Mouse (Mus musculus): Measurements from ENCODE around the gene Tmem132d.

Tmem132d gene

DNA sequence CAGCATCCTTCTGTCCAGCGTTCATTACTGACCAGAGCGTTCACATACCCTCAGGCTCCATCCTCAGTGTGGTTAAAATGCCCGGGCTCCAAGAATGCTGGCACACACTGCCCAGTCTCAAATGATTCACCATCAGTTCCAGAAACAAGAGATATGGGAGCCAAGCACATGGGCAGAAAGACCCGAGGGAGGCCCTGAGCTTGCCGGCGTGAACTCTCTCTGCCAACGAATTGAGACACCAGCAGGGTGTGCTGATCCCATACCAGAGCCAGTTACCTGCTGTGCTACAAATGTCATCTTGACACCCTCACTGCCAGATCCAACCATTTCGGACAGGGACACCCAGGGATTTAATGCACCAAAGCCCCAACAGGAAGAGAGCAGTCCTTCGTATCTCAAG lies 25.3 kb downstream of the Tmem132d start:
- no peak for DNase-seq (ENCODE audit: extremely low spot score, low read depth, low spot score)

DNA sequence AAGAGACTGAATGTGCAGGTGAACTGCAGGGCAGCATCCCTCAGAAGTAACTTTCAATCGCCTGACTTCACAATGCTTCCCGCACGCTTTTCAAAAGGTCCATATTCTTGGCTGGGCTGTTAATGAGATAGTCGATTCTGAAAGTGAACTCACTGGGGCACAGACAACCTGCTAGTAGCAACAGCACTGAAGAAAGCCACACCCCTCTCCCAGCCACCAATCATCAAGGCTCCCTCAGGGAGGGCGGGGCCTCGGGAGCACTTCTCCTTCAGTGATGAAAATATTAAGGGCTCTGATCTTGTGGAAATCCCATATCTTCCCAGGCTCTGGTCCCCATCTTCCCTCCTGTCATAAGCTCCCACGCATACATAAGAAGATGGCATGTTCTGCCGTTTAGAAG lies 27.8 kb downstream of the Tmem132d start:
- no peak for DNase-seq (ENCODE audit: extremely low spot score, low read depth, low spot score)

DNA sequence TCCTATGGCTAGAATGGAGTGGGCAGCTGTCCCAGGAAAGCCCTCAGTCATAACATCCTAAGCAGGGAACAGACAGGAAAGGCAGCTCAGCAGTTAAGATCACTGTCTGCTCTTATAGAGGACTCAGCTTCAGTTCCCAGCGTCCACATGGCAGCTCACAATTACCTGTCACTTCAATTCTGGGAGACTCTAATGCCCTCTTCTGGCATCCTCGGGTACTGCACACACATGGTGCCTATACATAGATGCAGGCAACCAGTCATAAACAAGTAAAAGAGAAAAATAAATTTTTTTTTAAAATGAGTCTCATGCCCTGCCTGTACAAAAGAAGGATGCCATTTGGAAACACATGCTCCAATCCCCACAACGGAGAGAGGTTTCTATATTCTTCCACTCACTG lies 28.7 kb downstream of the Tmem132d start:
- DNase-seq (ENCODE audit: extremely low spot score, low read depth, low spot score) = no peak

DNA sequence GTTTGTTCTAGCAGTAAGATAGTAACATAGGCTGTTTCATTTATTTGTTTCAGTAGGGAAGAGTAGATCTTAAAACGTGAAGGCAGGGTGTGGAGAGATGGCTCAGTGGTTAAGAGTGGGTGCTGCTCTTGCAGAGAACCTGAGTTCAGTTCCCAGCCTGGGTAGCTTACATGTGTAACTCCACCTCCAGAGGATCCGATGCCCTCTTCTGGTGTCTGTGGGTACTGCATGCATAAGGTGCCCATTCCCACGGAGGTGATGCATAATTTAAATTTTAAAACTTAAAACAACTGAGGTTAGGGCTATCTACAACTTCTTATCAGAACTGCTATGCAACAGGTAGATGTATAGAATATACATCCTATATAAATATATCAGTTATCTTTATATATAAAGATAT lies 40.5 kb downstream of the Tmem132d start:
- DNase-seq (ENCODE audit: extremely low spot score, low read depth, low spot score) = no peak

DNA sequence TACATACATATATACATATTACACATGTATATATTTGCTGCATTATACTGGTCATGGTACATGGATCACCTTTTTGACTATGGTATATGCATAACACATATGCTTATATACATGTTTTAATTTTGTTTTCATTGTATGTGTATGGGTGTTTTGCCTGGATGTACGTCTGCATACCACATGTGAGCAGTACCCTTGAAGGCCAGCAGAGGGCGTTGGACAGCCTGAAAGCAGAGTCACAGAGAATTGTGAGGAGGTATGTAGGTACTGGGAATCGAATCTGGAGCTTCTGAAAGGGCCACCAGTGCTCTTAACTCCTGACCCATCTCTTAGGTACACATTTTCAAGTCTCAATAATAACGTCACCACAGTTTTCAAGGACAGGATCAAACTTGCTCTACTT lies 43.2 kb downstream of the Tmem132d start:
- DNase-seq (ENCODE audit: extremely low spot score, low read depth, low spot score) = no peak

DNA sequence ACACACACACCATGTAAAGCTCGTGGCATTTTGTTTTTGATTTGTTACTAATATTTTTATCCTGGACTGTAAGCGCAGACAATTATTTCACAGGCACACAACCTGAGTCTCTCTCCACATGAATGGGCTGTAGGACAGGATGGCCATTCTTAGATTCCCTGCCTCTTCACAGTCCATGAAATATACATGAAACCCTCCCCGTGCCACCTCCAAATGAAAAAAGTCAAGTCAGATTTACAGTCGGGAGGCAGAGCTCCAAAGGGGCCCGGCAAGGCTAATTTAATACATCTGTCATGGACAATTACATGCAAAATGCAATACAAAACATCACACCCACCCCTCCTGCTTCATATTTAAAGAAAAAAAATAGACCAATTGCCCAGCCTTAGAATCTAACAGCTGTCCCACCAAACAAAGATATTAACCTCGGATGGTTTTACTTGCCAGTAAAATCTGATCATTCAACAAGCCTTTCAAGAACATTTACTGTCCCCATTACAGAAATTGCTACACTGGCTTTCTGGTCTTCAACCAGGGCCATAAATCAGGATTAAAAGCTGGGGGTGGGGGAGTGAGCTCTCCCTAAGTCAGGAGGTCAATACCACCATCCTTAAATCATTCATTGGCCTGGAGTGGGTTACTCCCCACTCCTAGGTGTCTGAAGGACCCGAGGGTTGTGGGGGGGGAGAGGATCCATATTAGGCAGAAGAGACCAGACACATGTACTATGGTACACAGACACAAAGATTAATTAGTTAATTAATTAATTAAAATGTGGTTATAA lies 44.3 kb downstream of the Tmem132d start:
- DNase-seq (ENCODE audit: extremely low spot score, low read depth, low spot score) = peak; percentile 49

DNA sequence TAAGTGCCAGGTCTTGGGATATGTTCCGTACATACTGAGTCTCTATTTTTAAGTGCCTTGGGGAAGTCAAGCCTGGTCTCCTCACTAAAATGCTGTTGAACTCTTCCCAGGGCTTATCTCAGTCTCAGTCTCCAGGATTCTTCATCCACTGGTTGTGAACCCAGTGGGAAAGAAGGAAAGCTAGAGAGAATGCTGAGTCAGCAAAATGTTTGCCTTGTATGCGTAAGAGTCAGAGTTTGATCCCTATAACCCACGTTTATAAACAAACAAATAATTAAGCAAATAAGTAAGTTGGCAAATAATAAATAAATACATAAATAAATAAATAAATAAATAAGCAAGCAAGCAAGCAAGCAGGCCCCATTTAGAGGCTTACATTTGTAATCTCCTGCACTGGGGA lies 63.1 kb downstream of the Tmem132d start:
- DNase-seq (ENCODE audit: extremely low spot score, low read depth, low spot score) = no peak

DNA sequence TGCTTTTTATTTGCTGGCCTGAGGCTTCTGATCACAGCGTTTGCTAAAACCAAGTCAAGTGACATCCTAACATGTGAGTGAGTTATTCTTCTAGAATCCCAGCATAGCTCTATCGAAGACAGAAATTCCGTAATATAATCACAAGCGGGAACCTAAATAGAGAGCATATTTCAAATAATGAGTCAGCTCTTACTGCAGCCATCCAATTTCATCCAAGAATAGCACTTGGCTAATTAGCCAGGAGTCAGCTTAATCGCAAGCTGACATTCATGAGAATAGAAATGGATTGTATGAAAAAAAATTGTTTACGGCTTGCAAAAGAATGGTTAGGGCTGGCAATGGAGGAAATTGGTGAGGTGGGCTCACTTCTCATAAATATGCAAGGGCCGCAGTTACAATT lies 63.8 kb downstream of the Tmem132d start:
- DNase-seq (ENCODE audit: extremely low spot score, low read depth, low spot score) = no peak

DNA sequence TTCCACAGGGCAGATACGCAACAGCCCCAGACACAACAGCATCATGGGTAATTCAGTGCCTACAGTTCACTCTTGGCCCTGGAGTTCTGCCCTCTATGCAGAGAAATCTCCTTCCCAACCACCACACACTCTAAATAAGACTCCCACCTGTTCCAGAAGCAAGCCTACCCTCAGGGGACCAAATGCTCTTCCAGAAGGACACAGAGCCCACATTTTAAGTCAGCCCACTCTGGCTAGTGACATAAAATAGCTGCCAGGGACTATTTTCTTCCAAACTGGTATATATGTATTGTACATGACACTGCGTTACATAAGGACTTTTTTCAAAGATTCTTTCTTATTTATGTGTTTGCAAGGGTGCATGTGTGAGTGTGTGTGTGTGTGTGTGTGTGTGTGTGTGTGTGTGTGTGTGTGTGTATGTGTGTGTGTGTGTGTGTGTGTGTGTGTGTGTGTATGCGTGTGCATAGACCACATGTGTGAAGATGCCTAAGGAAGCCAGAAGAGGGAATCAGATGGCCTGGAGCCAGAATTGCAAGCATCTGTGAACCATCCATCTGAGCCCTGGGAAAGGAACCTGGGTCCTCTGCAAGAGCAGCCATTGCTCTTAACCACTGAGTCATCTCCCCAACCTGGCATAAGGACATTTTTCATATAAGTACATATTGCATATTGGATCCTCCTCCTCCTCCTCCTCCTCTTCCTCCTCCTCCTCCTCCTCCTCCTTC lies 67.5 kb downstream of the Tmem132d start:
- DNase-seq (ENCODE audit: extremely low spot score, low read depth, low spot score) = no peak

DNA sequence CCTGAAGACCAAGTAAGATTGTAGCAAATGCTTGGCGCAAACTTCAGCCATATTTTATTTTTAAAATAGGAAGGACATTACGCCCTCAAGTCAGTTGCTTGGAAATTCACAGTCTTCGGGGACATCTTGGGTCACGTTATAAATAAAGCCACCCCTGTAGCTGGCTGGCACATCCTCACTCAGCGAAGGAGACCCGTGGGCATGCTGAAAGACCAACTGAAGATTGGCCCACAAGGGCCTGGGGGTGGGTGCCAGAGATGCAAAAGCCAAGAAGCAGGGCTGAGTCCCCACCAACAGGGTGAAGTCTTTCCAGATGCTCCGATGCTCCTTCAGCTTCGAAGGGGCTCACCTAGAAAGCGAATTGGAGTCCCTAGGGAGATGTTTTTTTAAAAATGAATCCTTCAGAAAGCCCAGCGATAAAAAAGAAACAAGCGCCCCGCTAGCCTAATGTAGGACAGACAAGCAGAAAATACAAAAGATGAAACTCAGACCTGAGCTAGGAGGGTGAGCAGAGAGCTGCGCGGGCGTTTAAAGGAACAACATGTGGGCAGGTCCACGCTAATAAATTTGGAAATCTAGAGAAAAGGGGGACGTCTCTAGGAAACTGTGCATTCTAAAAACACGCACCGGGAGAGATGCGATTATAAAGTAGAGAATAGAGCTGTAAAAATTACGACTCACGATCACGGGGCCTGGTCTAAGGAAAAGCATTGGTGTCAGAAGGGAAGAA lies 71.8 kb downstream of the Tmem132d start:
- no peak for DNase-seq (ENCODE audit: extremely low spot score, low read depth, low spot score)

DNA sequence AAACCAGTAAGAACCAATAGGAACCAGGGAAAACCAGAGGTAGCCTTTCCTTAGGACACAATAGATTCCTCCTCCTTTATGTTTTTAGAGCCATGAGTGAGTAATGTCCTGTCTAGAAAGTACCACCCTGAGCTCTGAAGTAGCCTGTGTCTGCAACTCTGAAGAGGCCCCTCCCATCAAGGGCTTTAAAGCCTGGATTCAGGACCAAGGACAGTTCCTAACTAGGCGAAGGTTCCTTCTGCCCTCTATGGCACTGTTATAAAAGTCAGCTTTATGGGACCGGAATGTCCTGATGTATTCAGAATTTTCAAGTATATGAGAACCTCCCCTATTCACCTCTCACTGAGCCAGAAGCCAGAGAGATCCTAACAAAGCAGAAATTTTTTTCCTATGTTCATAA lies 84.0 kb downstream of the Tmem132d start:
- peak; percentile 83 for DNase-seq (ENCODE audit: extremely low spot score, low read depth, low spot score)

DNA sequence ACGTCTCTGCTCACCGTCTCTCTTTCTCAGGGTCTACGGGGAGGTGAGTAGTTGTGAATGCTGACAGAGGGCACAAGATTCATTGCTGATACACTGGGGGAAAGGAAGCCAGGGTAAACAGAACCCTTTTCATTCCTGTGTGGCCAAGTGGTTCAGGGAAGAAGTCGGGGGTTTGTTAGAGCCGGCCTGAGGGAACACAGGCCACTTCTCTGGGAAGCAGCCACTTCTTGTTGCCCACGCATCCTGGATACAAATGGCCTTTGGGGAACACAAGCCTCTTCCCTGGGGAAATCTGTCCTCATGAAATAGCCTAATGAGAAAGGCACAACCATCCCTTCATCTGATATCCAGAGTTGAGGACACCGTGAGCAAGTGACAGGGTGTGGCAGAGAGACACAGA lies 96.0 kb downstream of the Tmem132d start:
- DNase-seq (ENCODE audit: extremely low spot score, low read depth, low spot score) = no peak

DNA sequence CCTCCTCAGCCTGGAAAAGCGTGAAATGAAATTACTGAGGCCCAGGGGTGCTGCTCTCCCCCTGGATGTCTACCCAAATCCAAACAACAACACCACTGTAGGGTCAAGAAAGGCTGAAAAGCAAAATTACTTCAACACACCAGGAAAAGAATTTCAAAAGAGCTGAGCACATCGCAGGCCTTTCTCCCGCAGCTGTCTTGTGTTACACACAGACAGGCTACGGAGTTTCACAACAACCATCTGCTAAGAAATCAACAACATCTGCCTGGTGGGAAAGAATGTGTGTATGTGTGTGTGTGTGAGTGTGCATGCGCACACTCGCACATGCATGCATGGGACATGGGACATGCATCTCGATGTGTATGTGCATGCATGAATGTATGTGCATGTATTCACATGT lies 100.1 kb downstream of the Tmem132d start:
- DNase-seq (ENCODE audit: extremely low spot score, low read depth, low spot score) = no peak

DNA sequence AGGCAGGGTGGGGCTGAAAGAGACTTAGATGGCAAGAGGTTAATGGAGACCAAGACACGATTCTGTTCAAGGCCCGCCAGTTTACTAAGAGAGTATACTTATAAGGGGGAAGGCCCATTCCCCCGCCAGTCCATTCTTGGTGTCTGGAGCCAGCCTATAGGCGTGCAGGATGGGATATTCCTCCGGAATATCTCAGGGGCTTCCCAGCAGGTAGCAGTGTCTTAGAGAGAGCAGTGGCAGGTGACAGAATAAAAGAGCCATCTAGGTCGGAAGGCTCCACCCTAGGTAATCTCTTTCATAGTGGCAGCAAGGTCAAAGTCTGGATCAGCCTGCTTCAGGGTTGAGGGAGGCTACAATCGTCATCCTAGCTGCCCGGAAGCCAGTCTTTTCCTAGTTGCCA lies 102.5 kb downstream of the Tmem132d start:
- no peak for DNase-seq (ENCODE audit: extremely low spot score, low read depth, low spot score)

DNA sequence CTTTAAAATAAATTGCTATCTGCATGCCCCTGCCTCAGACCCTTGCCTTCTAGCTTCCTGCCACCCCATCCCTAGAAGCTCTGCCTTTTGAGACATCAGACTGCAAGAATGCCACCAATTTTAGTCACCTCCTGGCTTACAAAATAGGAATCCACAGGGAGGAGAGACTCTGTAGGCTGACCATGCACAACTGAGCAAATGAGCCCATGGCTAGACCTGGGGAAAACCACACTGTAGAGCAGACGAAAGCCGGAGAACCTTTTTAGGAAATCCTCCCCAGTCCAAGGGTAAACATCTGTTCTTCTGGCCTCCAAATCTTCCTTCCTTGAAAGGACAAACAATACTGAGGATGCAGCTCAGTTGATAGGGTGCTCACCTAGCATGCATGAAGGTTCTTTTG lies 130.5 kb downstream of the Tmem132d start:
- no peak for DNase-seq (ENCODE audit: extremely low spot score, low read depth, low spot score)

DNA sequence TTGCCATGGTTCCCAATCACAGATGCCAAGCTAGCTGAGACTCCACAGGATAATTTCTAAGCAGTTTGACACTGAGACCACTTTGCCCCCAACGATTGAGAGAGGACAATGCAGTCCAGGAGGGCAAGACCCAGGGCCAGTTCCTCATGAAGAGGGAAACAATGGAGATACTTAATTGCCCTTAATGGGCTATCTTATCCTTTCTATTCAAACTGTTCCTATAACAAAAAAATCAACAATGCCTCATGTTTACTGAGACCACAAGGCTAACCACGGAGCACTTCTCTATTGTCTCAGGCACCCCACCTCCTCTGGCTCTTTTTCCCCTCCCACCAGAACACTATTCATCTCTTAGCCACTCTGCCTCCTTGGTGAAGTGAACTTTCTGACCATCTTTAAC lies 141.7 kb downstream of the Tmem132d start:
- no peak for DNase-seq (ENCODE audit: extremely low spot score, low read depth, low spot score)

DNA sequence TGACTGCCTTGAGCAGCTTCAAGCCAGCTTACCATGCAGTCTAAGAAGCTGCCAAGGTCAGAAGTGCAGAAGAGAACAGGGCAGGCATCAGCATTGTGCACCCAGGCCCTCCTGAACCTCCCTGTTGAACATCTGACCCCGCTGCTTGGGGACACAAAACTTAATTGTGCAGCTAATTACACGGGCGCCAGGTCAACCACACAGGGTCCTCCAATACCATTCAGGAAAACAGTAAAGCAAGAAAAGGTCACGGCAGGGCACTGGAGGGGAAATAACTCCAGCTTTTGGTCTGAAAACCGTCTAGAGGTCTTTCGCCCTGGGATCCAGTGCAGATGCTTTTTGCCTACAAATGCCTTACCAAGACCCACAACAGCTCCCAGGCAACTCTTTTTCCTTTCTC lies 159.6 kb downstream of the Tmem132d start:
- no peak for DNase-seq (ENCODE audit: extremely low spot score, low read depth, low spot score)

DNA sequence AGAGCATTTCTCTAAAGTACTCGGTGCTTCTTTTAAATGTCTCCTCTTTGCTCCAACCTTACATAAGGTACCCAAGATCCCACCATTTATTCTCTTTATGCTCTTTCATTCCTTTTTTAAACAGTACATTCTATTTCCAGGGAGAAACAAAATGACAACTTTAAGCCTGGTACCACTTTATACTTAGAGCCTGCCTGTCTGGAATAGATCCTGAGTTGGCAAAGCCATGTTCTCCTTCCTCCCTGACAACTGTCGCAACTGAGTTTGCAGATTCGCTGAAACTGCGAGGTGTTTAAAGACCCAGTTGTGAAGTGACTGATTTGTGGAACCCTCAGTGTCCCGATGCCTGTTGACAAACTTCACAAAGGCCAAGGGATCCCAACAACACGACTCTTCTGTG lies 165.5 kb downstream of the Tmem132d start:
- no peak for DNase-seq (ENCODE audit: extremely low spot score, low read depth, low spot score)

DNA sequence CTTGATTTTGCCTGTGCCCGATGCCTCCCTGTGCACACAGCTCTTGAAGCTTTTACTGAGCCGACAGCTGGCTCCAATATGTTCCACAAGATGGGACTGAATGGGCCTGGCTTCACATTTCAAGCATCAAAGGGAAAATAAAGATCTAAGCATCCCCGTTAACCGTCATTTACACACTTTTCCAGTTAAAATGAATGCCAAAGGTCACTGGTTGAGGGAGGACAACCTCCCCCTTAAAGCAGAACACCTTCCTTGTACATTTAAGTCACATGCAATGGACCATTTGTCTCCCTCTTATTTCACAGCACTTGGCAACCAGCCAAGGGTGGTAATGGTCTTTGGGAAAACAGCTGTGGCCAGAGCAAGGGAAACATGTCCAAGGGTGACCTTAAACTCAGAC lies 188.7 kb downstream of the Tmem132d start:
- DNase-seq (ENCODE audit: extremely low spot score, low read depth, low spot score) = peak; percentile 81

DNA sequence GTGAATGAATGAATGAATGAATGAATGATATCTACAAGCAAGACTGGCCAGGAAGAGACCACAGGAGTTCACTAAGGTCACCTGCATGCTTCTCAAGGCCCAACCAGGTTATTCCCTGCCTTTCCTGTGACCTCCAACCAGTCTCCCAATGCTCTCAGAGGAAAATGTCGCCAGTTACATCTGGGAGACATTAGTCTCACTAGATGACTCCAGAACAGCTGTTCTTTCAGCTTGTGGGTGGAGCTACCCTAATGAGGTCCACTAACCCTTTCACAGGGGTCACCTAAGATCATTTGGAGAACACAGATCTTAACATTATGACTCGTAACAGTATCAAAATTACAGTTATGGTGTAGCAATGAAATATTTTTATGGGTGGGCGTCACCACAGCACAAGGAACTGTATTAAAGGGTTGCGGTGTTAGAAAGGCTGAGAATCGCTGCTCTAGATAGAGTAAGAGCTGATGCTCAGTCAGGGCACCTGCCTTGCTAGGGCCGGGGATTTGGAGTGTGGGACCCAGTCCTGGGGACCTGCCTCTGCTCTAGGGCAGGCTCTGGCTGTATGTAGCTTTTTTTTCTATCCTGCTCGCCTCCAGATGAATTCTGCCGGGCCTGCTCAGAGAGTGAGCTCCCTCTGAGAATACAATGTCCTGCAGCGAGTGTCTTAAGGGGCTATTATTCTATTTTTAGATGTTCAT lies 196.1 kb downstream of the Tmem132d start:
- DNase-seq (ENCODE audit: extremely low spot score, low read depth, low spot score) = peak; percentile 61

DNA sequence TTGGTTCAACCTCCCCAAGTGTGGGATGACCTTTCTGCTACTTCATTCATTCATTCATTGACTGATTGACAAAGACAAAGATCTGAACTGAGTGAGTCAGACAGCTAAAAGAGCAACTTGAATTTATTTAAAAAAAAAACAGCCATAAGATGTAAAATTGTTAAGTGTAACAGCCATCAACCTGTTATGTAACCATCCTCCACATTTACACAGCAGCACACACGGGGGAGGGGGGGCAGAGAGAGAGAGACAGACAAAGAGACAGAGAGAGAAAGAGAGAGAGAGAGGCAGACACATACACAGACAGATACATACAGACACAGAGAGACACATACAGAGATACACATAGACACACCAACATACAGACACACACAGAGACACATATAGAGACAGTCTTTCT lies 197.3 kb downstream of the Tmem132d start:
- no peak for DNase-seq (ENCODE audit: extremely low spot score, low read depth, low spot score)

Measured in hindlimb bud, embryonic 11.5 days (tissue).